8 mouse cellular contexts compared by ENCODE assay signal in the genomic region with DNA sequence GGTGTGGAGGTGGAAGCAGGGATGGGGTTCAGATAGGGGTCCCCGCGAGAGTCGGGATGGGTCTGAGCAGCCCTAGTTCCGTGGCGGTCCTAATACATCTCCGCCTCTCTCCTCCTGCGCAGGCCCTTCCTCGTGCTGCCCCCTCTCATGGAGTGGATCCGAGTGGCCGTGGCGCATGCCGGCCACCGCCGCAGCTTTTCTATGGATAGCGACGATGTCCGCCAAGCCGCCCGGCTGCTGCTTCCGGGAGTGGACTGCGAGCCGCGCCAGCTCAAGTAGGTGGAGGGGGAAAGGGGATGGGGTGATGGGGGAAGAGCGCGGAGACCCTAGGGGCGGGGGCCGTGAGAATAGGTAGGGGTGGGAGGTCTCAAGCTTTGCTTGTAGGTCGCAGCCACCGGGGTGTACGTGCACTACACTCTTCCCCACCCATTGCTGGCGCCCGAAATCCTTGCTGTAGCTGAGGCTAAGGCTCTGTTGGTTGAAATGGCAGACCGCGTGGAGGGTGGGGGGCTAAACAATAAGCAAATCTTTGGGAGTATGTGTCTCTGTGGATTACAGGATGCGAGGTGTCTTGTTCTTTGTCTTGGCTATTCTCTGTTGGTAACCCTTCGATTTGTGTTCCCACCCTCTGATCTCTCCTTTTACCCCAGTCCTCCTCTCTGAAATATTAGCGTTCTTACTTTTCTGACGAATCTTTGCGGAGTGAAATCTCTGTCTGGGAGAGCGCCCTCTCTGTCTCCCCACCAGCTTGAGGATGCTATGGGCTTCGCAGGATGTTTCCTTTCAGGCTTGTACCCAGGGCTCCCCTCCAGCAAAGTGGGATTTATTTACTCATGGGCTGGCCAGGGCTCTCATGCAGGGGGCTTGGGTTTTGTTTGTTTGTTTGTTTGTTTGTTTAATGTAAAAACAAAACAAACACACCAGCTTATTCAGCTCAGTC.
DNase-seq lines count a peak whose midpoint lies in the region; ATAC-seq and TF ChIP-seq lines count a peak whose summit lies in the region.

No protein-coding gene starts in this region.

- no peaks in the 10 kb centered on the region for H3K27me3 ChIP-seq in cerebellum, adult 2 months (ENCODE audit: control insufficient read depth, insufficient read depth, low read length)
- H3K27me3 ChIP-seq in testis, adult 2 months (ENCODE audit: control insufficient read depth, insufficient read depth, low read length) = no peaks in the 10 kb centered on the region
- peaks cover 20% of the 10 kb centered on the region; the same call in 1 of the 2 replicates for H3K27me3 ChIP-seq in heart, postnatal 0 days (ENCODE audit: control insufficient read depth, insufficient read depth, low read length)
- H3K27me3 ChIP-seq in liver, embryonic 14.5 days (ENCODE audit: control insufficient read depth, insufficient read depth, low read length) = no peaks in the 10 kb centered on the region
- no peaks in the 10 kb centered on the region for H3K27me3 ChIP-seq in stomach, embryonic 14.5 days (ENCODE audit: control insufficient read depth, insufficient read depth, low read length)

- peak; percentile 27 to 30 for DNase-seq in cerebellum, adult 2 months
- DNase-seq in cerebellum, adult 11-12 months = no peak
- DNase-seq in testis, postnatal 14 days (ENCODE audit: low spot score) = no peak
- peak; percentile 6 for DNase-seq in heart, postnatal 0 days (ENCODE audit: low spot score)
- DNase-seq in liver, embryonic 14.5 days (ENCODE audit: low read depth in 3 of 3, low spot score in 3 of 3) = no peak
- no peak for DNase-seq in thymus, adult 18-20 months

- peaks cover 6% of the 10 kb centered on the region for H3K4me1 ChIP-seq in cerebellum, adult 2 months (ENCODE audit: control insufficient read depth, insufficient read depth, low read length)
- peaks cover 9% of the 10 kb centered on the region for H3K4me1 ChIP-seq in testis, adult 2 months (ENCODE audit: control insufficient read depth, insufficient read depth, low read length)
- peaks cover 7% of the 10 kb centered on the region; the same call in 1 of the 2 replicates for H3K4me1 ChIP-seq in heart, postnatal 0 days (ENCODE audit: control insufficient read depth, insufficient read depth)
- no peaks in the 10 kb centered on the region for H3K4me1 ChIP-seq in liver, embryonic 14.5 days (replicated peaks; ENCODE audit: control insufficient read depth in 2 of 2, insufficient read depth in 2 of 2, low read length in 1 of 2)
- peaks cover 5% of the 10 kb centered on the region; the same call in 1 of the 2 replicates for H3K4me1 ChIP-seq in stomach, embryonic 14.5 days (ENCODE audit: control insufficient read depth, insufficient read depth, low read length)

- H3K9me3 ChIP-seq in heart, postnatal 0 days (replicated peaks; ENCODE audit: control insufficient read depth, low read length) = no peaks in the 10 kb centered on the region
- H3K9me3 ChIP-seq in liver, embryonic 14.5 days (ENCODE audit: control insufficient read depth, low read length) = no peaks in the 10 kb centered on the region
- H3K9me3 ChIP-seq in stomach, embryonic 14.5 days (ENCODE audit: control insufficient read depth, low read depth, low read length) = no peaks in the 10 kb centered on the region

- H3K36me3 ChIP-seq in testis, adult 2 months (ENCODE audit: control insufficient read depth, insufficient read depth, low read length) = no peaks in the 10 kb centered on the region
- no peaks in the 10 kb centered on the region for H3K36me3 ChIP-seq in heart, postnatal 0 days (replicated peaks; ENCODE audit: control insufficient read depth, insufficient read depth, low read length)
- H3K36me3 ChIP-seq in liver, embryonic 14.5 days (replicated peaks; ENCODE audit: control insufficient read depth, insufficient read depth, low read depth) = no peaks in the 10 kb centered on the region
- H3K36me3 ChIP-seq in stomach, embryonic 14.5 days (ENCODE audit: control insufficient read depth, insufficient read depth, low read length) = no peaks in the 10 kb centered on the region

- peak overlapping the region; percentile 84 for H3K4me2 ChIP-seq in heart, postnatal 0 days (ENCODE audit: low read depth, low read length)
- peak overlapping the region; percentile 35 for H3K4me2 ChIP-seq in liver, embryonic 14.5 days (ENCODE audit: low read depth)
- H3K4me2 ChIP-seq in stomach, embryonic 14.5 days (replicated peaks; ENCODE audit: low read depth, low read length) = peak overlapping the region; percentile 85

- 9% methylated on average over 41 of the region's 41 CpGs for WGBS in cerebellum, adult 2 months
- WGBS in heart, postnatal 0 days = 3% methylated on average over 31 of the region's 41 CpGs
- 2% methylated on average over 41 of the region's 41 CpGs for WGBS in liver, embryonic 14.5 days (ENCODE audit: insufficient replicate concordance)
- under 1% methylated on average over 37 of the region's 41 CpGs for WGBS in stomach, embryonic 14.5 days

- ATAC-seq in heart, postnatal 0 days (ENCODE audit: insufficient read depth, low read depth) = peak; percentile 39
- ATAC-seq in liver, embryonic 14.5 days (ENCODE audit: insufficient read depth) = no peak
- peak; percentile 66 for ATAC-seq in stomach, embryonic 14.5 days (ENCODE audit: insufficient number of reproducible peaks, insufficient read depth, low FRiP score, low read depth)

- H3K27ac ChIP-seq in cerebellum, adult 2 months (ENCODE audit: insufficient read depth, low read length) = no peak overlapping the region
- no peak overlapping the region for H3K27ac ChIP-seq in testis, adult 2 months (ENCODE audit: control insufficient read depth, insufficient read depth, low read depth, low read length)
- no peak overlapping the region for H3K27ac ChIP-seq in heart, postnatal 0 days (ENCODE audit: low read depth)
- no peak overlapping the region for H3K27ac ChIP-seq in liver, embryonic 14.5 days
- H3K27ac ChIP-seq in stomach, embryonic 14.5 days (ENCODE audit: low read length) = no peak overlapping the region

- H3K4me3 ChIP-seq in cerebellum, adult 2 months (replicated peaks; ENCODE audit: insufficient read depth, low read depth, low read length) = peak overlapping the region; percentile 41
- H3K4me3 ChIP-seq in testis, adult 2 months (ENCODE audit: control insufficient read depth, low read depth, low read length) = peak overlapping the region; percentile 53
- peak overlapping the region; percentile 46 for H3K4me3 ChIP-seq in heart, postnatal 0 days (ENCODE audit: low read depth, low read length)
- H3K4me3 ChIP-seq in liver, embryonic 14.5 days (ENCODE audit: insufficient read depth in 1 of 2, low read depth in 2 of 2, low read length in 2 of 2) = peak overlapping the region in 1 of 2 experiments; percentile 12; a peak in 2 of 4 replicates
- H3K4me3 ChIP-seq in stomach, embryonic 14.5 days (ENCODE audit: low read depth, low read length) = peak overlapping the region; percentile 41

- no peak for TF ChIP-seq CTCF in cerebellum, adult 2 months (IDR thresholded peaks at IDR 0.05; ENCODE audit: borderline replicate concordance, insufficient read depth, low read depth, low read length)
- TF ChIP-seq CTCF in testis, adult 2 months (IDR thresholded peaks at IDR 0.05; ENCODE audit: control insufficient read depth, insufficient read depth, insufficient replicate concordance, low read depth, low read length) = no peak
- TF ChIP-seq CTCF in heart, postnatal 0 days (IDR thresholded peaks at IDR 0.05; ENCODE audit: low read depth) = no peak
- no peak for TF ChIP-seq CTCF in liver, embryonic 14.5 days (IDR thresholded peaks at IDR 0.05; ENCODE audit: low read depth)

- peak overlapping the region; percentile 15; the same call in 1 of the 2 replicates for H3K9ac ChIP-seq in heart, postnatal 0 days (replicated peaks; ENCODE audit: low read depth, low read length)
- no peak overlapping the region for H3K9ac ChIP-seq in liver, embryonic 14.5 days (replicated peaks)
- peak overlapping the region; percentile 30; the same call in 1 of the 2 replicates for H3K9ac ChIP-seq in stomach, embryonic 14.5 days (replicated peaks; ENCODE audit: low read depth, low read length)

- TF ChIP-seq POLR2A in cerebellum, adult 2 months (IDR thresholded peaks at IDR 0.05; ENCODE audit: borderline replicate concordance, insufficient read depth, low read length) = no peak
- TF ChIP-seq POLR2A in testis, adult 2 months (IDR thresholded peaks at IDR 0.05; ENCODE audit: control insufficient read depth, low read depth, low read length) = no peak

- TF ChIP-seq EP300 in heart, postnatal 0 days (IDR thresholded peaks at IDR 0.05; ENCODE audit: low read depth) = no peak
- no peak for TF ChIP-seq EP300 in liver, embryonic 14.5 days (IDR thresholded peaks at IDR 0.05; ENCODE audit: low read depth)

Comparison
In these comparisons a context has a peak if more than half of its experiments do, and no peak if none do; other contexts are left out.
1. DNase-seq: peak in cerebellum, adult 2 months (2 of 2) and heart, postnatal 0 days (single experiment); none in cerebellum, adult 11-12 months (single experiment), testis, postnatal 14 days (single experiment), liver, embryonic 14.5 days (0 of 3) and thymus, adult 18-20 months (0 of 2).
2. H3K4me2 ChIP-seq: peak in every context shown above with its lines; median percentile 85 in stomach, embryonic 14.5 days; 84 in heart, postnatal 0 days; 35 in liver, embryonic 14.5 days.